Mouse (Mus musculus) heart, postnatal 0 days (tissue): Measurements from ENCODE around the gene Eif4g3. TPM values are rescaled to one million over a fixed set of nuclear protein-coding genes. Genes with fewer than 3 reads are reported as not detected.

Source experiments
- ATAC-seq: fragments of 200-750 bp; cut with Nextera tagmentation; 2 replicates; pipeline ENCODE4 v1.8.0; 2017; ENCODE audit warnings: low read depth, moderate number of reproducible peaks, moderate library complexity; ENCODE audit not compliant: insufficient read depth
- DNase-seq: peaks from one replicate; pipeline ENCODE4 v3.0.0-alpha.2; 2016; ENCODE audit warnings: low spot score
- H3K27ac ChIP-seq: fragments of 300-500 bp; sonication (generic); 2 replicates; pipeline ENCODE4 v1.5.1; 2014; ENCODE audit warnings: low read depth, mild to moderate bottlenecking
- H3K27me3 ChIP-seq: fragments of 300-500 bp; sonication (generic); 2 replicates; pipeline ENCODE4 v1.6.1; 2014; ENCODE audit warnings: low read length, mixed read lengths; ENCODE audit not compliant: control insufficient read depth, insufficient read depth
- H3K36me3 ChIP-seq: fragments of 300-500 bp; sonication (generic); replicated peaks from 2 replicates; pipeline ENCODE4 v1.6.1; 2014; ENCODE audit warnings: low read length, mixed read lengths; ENCODE audit not compliant: control insufficient read depth, insufficient read depth
- H3K4me1 ChIP-seq: fragments of 300-500 bp; sonication (generic); 2 replicates; pipeline ENCODE4 v1.6.1; 2014; ENCODE audit warnings: antibody characterized with exemption; ENCODE audit not compliant: control insufficient read depth, insufficient read depth
- H3K4me2 ChIP-seq: fragments of 300-500 bp; sonication (generic); 2 replicates; pipeline ENCODE4 v1.6.1; 2014; ENCODE audit warnings: low read depth, mild to moderate bottlenecking, low read length, moderate library complexity
- H3K4me3 ChIP-seq: fragments of 300-500 bp; sonication (generic); 2 replicates; pipeline ENCODE4 v1.5.1; 2014; ENCODE audit warnings: low read depth, low read length
- H3K9ac ChIP-seq: fragments of 300-500 bp; sonication (generic); replicated peaks from 2 replicates; pipeline ENCODE4 v1.6.1; 2014; ENCODE audit warnings: low read depth, low read length, mixed read lengths
- H3K9me3 ChIP-seq: fragments of 300-500 bp; sonication (generic); replicated peaks from 2 replicates; pipeline ENCODE4 v1.6.1; 2016; ENCODE audit warnings: low read length; ENCODE audit not compliant: control insufficient read depth
- CTCF ChIP-seq: IDR thresholded peaks from 2 replicates; pipeline ENCODE4 v1.5.1; 2016; ENCODE audit warnings: antibody characterized with exemption, control low read depth, low read depth
- EP300 ChIP-seq: IDR thresholded peaks from 2 replicates; pipeline ENCODE4 v1.6.1; 2016; ENCODE audit warnings: antibody characterized with exemption, low read depth
- WGBS: fragments of 180-500 bp; shearing (Covaris S2); extraction: QIAGEN DNeasy Blood & Tissue Kit; methylation state at CpG from one replicate; pipeline ENCODE4 v1.1.7; 2014; 5-methylcytosine and 5-hydroxymethylcytosine counted together
- polyA plus RNA-seq: library from polyadenylated mRNA; unstranded; fragments of >200 nt; fragmentation: Nextera tagmentation; extraction: Ambion mirVana; gene quantifications from 2 replicates; pipeline ENCODE4 v1.2.1, GENCODE M21; 2015
- total RNA-seq: library from RNA; depleted of rRNA; stranded (reverse); fragments of >200 nt; gene quantifications from 2 replicates; pipeline ENCODE4 v1.2.3, GENCODE M21; 2014; ENCODE audit warnings: low replicate concordance

Eif4g3 gene
- total and polyA plus RNA-seq, 2 experiments from 2014 or later = 10.7 to 11.1 TPM

GRCm38 (mm10) chr4:137993291-137993758 lies 503 bp downstream of the Eif4g3 start:
- TF ChIP-seq CTCF (no peak), EP300 (no peak)
- peak overlapping the region; percentile 98 for H3K9ac ChIP-seq
- no peaks in the 10 kb centered on the region for H3K27me3 ChIP-seq
- peak; percentile 96 for ATAC-seq
- peak overlapping the region; percentile 96 for H3K4me3 ChIP-seq
- H3K36me3 ChIP-seq = no peaks in the 10 kb centered on the region; the same call in 1 of the 2 replicates
- WGBS = under 1% methylated on average over 45 of the region's 59 CpGs
- peak overlapping the region; percentile 84 for H3K4me2 ChIP-seq
- peak overlapping the region; percentile 93 for H3K27ac ChIP-seq
- H3K9me3 ChIP-seq = 0 out of 2 replicates have a peak, but pooled peaks cover 3% of the 10 kb centered on the region
- peak; percentile 96 for DNase-seq
- peaks cover 26% of the 10 kb centered on the region for H3K4me1 ChIP-seq

DNA sequence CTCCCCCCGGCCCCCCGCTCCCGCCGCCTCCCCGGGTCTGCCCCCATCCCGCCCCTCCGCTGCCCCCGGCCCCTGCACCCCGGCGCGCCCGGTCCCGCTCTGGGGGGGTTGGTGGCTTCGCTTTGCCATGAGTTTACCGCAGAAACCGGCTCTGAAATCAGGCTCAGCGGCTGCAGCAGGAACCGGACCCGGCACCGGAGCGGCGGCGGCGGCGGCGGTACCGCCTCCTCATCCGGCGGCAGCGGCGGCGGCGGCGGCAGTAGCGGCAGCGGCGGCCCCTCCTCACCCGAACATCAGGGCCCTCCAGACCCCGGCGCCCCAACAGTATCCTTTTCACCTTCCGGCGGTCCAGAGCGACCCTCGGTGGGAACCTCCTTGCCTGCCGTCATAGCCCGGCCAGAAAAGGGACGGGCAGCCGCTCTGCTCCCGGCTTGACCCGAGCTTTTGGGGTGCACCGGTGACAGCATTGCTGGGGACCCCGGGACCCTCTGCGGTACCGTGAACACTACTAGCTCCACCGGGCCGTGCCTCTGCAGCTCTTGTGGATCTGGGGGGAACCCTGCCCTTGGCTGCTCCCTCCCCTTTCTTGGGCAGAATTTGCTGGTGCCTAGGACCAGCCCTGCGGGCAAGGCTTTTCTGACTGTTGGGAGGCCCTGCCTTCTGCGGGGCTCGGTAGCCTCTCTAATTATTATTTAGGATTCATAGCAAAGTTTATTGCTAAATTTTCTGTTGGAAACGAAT lies 1.2 kb downstream of the Eif4g3 start:
- DNase-seq (peak; percentile 22), ATAC-seq (peak; percentile 7; the same call in 1 of the 2 replicates)
- Histone ChIP-seq H3K4me1 (peaks cover 26% of the 10 kb centered on the region), H3K36me3 (peaks cover 6% of the 10 kb centered on the region), H3K4me2 (peak overlapping the region; percentile 84), H3K27me3 (no peaks in the 10 kb centered on the region), H3K9me3 (0 out of 2 replicates have a peak, but pooled peaks cover 3% of the 10 kb centered on the region), H3K4me3 (peak overlapping the region; percentile 96), H3K9ac (peak overlapping the region; percentile 98), H3K27ac (peak overlapping the region; percentile 93)
- WGBS = under 1% methylated on average over 45 of the region's 60 CpGs
- no peak for TF ChIP-seq CTCF
- TF ChIP-seq EP300 = no peak

DNA sequence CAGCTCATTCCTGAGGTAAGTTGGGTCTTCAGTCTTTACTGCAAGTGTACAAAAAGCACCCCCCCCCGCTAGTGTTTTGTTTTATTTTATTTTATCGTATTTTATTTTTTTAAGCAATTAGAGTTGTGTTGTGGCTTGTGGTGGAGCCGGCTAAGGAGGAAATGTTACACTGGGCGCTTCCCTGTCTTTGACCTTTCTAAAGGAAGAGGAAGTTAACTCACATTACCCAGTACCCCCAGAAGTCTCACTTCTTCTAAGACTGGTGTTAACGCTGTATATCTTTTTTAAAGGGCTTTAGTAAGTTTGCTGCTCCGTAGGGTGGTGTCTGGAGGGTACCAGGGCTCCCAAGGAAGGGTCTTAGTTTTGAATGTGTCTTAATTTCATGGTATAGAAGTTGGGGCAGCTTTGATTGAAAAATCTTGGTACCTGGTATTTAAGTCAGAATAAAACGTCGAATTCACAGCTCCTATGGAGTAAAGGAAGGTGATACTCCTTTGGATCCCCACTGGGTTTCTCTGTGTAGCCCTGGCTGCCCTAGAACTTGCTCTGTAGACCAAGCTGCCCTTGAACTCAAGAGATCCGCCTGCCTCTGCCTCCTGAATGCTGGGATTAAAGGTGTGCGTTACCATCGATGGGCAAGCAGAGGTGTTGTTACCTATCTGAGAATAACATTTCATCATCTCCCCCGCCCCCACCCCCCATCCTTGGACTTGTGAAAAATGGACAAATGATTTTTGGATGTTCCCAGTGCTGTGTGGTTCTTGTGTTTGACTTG lies 1.9 kb downstream of the Eif4g3 start:
- TF ChIP-seq CTCF = no peak
- TF ChIP-seq EP300 = no peak
- DNase-seq (peak; percentile 18), ATAC-seq (no peak)
- peak overlapping the region; percentile 98 for H3K9ac ChIP-seq
- H3K4me3 ChIP-seq = peak overlapping the region; percentile 96
- H3K36me3 ChIP-seq = peaks cover 11% of the 10 kb centered on the region
- WGBS = 36% methylated on average over 12 of the region's 12 CpGs
- H3K9me3 ChIP-seq = 0 out of 2 replicates have a peak, but pooled peaks cover 3% of the 10 kb centered on the region
- H3K27me3 ChIP-seq = no peaks in the 10 kb centered on the region
- peak overlapping the region; percentile 84 for H3K4me2 ChIP-seq
- H3K27ac ChIP-seq = peak overlapping the region; percentile 93
- peaks cover 26% of the 10 kb centered on the region for H3K4me1 ChIP-seq

- WGBS = 29% methylated on average over 12 of the region's 12 CpGs
- Histone ChIP-seq H3K27ac (peak overlapping the region; percentile 18; the same call in 1 of the 2 replicates), H3K27me3 (no peaks in the 10 kb centered on the region), H3K9me3 (0 out of 2 replicates have a peak, but pooled peaks cover 3% of the 10 kb centered on the region), H3K4me1 (peaks cover 29% of the 10 kb centered on the region), H3K4me2 (peak overlapping the region; percentile 84), H3K4me3 (peak overlapping the region; percentile 96), H3K9ac (peak overlapping the region; percentile 59), H3K36me3 (peaks cover 11% of the 10 kb centered on the region)
- DNase-seq = peak; percentile 7
- TF ChIP-seq CTCF (no peak), EP300 (no peak)
- ATAC-seq = no peak
Observed at GRCm38 (mm10) chr4:137995399-137995798, 2.6 kb downstream of the Eif4g3 start.

GRCm38 (mm10) chr4:137998232-137998631 lies 5.4 kb downstream of the Eif4g3 start:
- Histone ChIP-seq H3K4me2 (no peak overlapping the region), H3K4me1 (peaks cover 26% of the 10 kb centered on the region), H3K9me3 (no peaks in the 10 kb centered on the region), H3K9ac (no peak overlapping the region), H3K36me3 (peaks cover 11% of the 10 kb centered on the region), H3K27me3 (no peaks in the 10 kb centered on the region), H3K27ac (no peak overlapping the region), H3K4me3 (no peak overlapping the region)
- 63% methylated on average over 4 of the region's 4 CpGs for WGBS
- DNase-seq = no peak
- TF ChIP-seq CTCF = no peak
- TF ChIP-seq EP300 = no peak
- no peak for ATAC-seq
